Mouse (Mus musculus): ENCODE measurements around the gene Galnt10.

DNA sequence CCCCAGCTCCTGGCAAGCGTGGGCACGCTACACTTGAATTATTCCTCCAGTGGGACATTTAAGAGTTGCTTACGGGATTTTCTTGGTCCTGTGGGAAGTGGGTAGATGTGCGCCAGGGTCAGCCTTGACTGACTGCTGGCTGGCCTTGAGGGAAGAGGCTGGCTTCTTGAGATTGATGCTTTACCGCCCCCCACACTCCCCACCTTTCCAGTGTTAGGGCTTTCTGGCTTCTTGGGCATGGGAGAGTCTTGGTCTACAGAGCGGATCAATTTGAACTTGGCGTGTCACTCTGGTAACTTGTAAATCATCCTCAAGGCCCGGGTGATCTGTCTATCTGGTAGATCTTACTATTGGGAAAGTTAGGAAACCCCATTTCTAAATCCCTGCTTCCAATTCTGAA, 1.7 kb downstream of the Galnt10 start:
- TF ChIP-seq CTCF (IDR thresholded peaks at IDR 0.05) = no peak
- TF ChIP-seq EP300 (IDR thresholded peaks at IDR 0.05) = no peak

Measured in lung, postnatal 0 days (tissue).